Mouse (Mus musculus): ENCODE measurements around the gene Sntb2.

GRCm38 (mm10) chr8:107046976-107047375 lies 111.4 kb downstream of the Sntb2 start:
- TF ChIP-seq CTCF (IDR thresholded peaks at IDR 0.05; ENCODE audit: low read depth) (no peak), EP300 (optimal IDR thresholded peaks at IDR 0.05) (no peak)
